Mouse (Mus musculus) stomach, embryonic 14.5 days (tissue): ENCODE measurements around the gene AC109138.7. TPM values are rescaled to one million over a fixed set of nuclear protein-coding genes. Genes with fewer than 3 reads are reported as not detected.
"Not testable (repeated sequence)": the region's sequence is repeated elsewhere in the genome, so short reads cannot be mapped to it uniquely, and the experiment has no call there.

Experiments used
- ATAC-seq: fragments of 200-750 bp; cut with Nextera tagmentation; 2 replicates; pipeline ENCODE4 v1.8.0; 2017; ENCODE audit warnings: low read depth, moderate TSS enrichment; ENCODE audit not compliant: insufficient number of reproducible peaks, insufficient read depth, low FRiP score
- H3K27ac ChIP-seq: fragments of 300-500 bp; sonication (generic); 2 replicates; pipeline ENCODE4 v1.5.1; 2014; ENCODE audit warnings: mild to moderate bottlenecking, low read length, moderate library complexity, mixed read lengths
- H3K27me3 ChIP-seq: fragments of 300-500 bp; sonication (generic); 2 replicates; pipeline ENCODE4 v1.6.1; 2014; ENCODE audit warnings: low read length, control low read depth, mixed read lengths; ENCODE audit not compliant: control insufficient read depth, insufficient read depth
- H3K36me3 ChIP-seq: fragments of 300-500 bp; sonication (generic); 2 replicates; pipeline ENCODE4 v1.6.1; 2014; ENCODE audit warnings: mild to moderate bottlenecking, control low read depth, low read length, moderate library complexity, mixed read lengths; ENCODE audit not compliant: control insufficient read depth, insufficient read depth
- H3K4me1 ChIP-seq: fragments of 300-500 bp; sonication (generic); 2 replicates; pipeline ENCODE4 v1.6.1; 2014; ENCODE audit warnings: low read length, control low read depth, mixed read lengths; ENCODE audit not compliant: control insufficient read depth, insufficient read depth
- H3K4me2 ChIP-seq: fragments of 300-500 bp; sonication (generic); replicated peaks from 2 replicates; pipeline ENCODE4 v1.6.1; 2014; ENCODE audit warnings: low read depth, low read length, control low read depth
- H3K4me3 ChIP-seq: fragments of 300-500 bp; sonication (generic); 2 replicates; pipeline ENCODE4 v1.5.1; 2014; ENCODE audit warnings: low read depth, low read length, control low read depth
- H3K9ac ChIP-seq: fragments of 300-500 bp; sonication (generic); replicated peaks from 2 replicates; pipeline ENCODE4 v1.6.1; 2014; ENCODE audit warnings: low read depth, mild to moderate bottlenecking, control low read depth, low read length, moderate library complexity, mixed read lengths
- H3K9me3 ChIP-seq: fragments of 300-500 bp; sonication (generic); 2 replicates; pipeline ENCODE4 v1.6.1; 2016; ENCODE audit warnings: low read depth, low read length, control low read depth; ENCODE audit not compliant: control insufficient read depth
- WGBS: fragments of 180-500 bp; shearing (Covaris S2); extraction: QIAGEN DNeasy Blood & Tissue Kit; methylation state at CpG from one replicate; pipeline ENCODE4 v1.1.7; 2014; 5-methylcytosine and 5-hydroxymethylcytosine counted together
- polyA plus RNA-seq: library from polyadenylated mRNA; unstranded; fragments of >200 nt; fragmentation: Nextera tagmentation; extraction: Ambion mirVana; gene quantifications from 2 replicates; pipeline ENCODE4 v1.2.1, GENCODE M21; 2014

The AC109138.7 gene
- polyA plus RNA-seq, 1 experiment from 2014 or later: not detected

DNA sequence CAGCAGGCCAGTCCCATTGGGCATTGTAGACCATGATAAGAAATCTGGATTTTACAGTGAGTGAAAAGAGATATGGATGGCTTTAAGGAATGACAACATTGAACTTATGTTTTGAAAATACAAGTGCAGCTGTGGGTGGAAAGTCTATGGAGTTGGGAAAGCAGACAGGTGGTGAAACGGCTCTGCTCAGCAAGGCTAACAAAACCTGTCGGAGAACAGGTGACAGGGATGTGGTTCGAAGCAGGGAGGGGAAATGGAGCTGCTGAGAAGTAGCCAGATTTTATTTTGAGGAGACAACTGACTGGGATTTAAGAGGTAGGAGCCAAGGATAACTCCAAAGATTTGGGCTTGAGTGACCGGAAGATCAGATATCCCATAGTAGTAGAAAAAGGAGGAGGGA lies 20.4 kb downstream of the AC109138.7 start:
- Histone ChIP-seq H3K9ac (no peak overlapping the region), H3K9me3 (no peaks in the 10 kb centered on the region), H3K4me2 (no peak overlapping the region), H3K27ac (no peak overlapping the region), H3K27me3 (no peaks in the 10 kb centered on the region), H3K4me3 (no peak overlapping the region), H3K36me3 (no peaks in the 10 kb centered on the region), H3K4me1 (peaks cover 21% of the 10 kb centered on the region; the same call in 1 of the 2 replicates)
- no peak for ATAC-seq
- WGBS: 75% methylated on average over 4 of the region's 4 CpGs

GRCm38 (mm10) chr19:4240247-4240668 lies 26.1 kb downstream of the AC109138.7 start:
- no peak for ATAC-seq
- WGBS: 51% methylated on average over 8 of the region's 8 CpGs
- no peak overlapping the region for H3K27ac ChIP-seq
- H3K27me3 ChIP-seq: no peaks in the 10 kb centered on the region
- H3K4me3 ChIP-seq: no peak overlapping the region
- no peaks in the 10 kb centered on the region for H3K36me3 ChIP-seq
- H3K9ac ChIP-seq: no peak overlapping the region
- no peak overlapping the region for H3K4me2 ChIP-seq
- H3K9me3 ChIP-seq: no peaks in the 10 kb centered on the region
- no peaks in the 10 kb centered on the region for H3K4me1 ChIP-seq

DNA sequence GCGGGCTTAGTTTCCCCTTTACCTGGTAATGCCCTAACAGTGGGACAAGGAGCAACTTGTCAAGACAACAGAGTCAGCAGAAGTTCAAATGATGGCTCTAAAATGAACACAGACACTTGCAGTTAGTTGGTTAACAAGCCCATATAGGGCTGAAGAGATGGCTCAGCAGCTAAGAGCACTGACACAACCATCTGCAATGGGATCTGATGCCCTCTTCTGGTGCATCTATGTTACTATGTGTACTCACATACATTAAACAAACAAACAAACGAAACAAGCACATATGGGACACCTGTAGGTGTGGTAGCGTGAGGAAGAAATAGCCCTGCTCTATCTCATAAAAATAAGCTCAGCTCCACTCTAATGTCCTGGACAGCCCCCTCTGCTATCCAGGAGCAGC lies 28.3 kb downstream of the AC109138.7 start:
- Histone ChIP-seq H3K4me3 (no peak overlapping the region), H3K27me3 (no peaks in the 10 kb centered on the region), H3K4me2 (no peak overlapping the region), H3K27ac (no peak overlapping the region), H3K4me1 (no peaks in the 10 kb centered on the region), H3K36me3 (no peaks in the 10 kb centered on the region), H3K9me3 (no peaks in the 10 kb centered on the region), H3K9ac (no peak overlapping the region)
- ATAC-seq: no peak
- WGBS: 59% methylated on average over 3 of the region's 3 CpGs

- no peak overlapping the region for H3K27ac ChIP-seq
- no peaks in the 10 kb centered on the region for H3K4me1 ChIP-seq
- ATAC-seq: no peak
Observed at GRCm38 (mm10) chr19:4244775-4245174, 30.6 kb downstream of the AC109138.7 start.

DNA sequence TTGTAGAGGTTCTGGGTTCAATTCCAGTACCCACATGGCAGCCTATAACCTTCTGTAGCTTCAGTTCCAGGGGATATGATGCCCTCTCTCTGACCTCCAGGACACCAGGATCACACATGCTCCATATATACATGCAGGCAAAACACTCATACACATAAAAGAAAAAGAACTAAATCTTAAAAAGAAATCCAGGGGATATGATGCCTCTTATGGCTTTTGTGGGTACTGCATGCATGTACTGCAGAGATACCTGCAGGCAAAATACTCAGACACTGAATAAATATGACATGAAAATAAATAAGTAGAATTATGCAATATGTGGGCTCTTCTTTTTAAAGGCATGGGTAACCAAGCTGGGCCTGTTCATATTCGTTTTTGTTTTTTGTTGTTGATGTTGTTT lies 32.9 kb downstream of the AC109138.7 start:
- H3K27ac ChIP-seq: no peak overlapping the region
- no peaks in the 10 kb centered on the region for H3K27me3 ChIP-seq
- no peak overlapping the region for H3K4me3 ChIP-seq
- H3K9ac ChIP-seq: no peak overlapping the region
- H3K36me3 ChIP-seq: no peaks in the 10 kb centered on the region
- no peaks in the 10 kb centered on the region for H3K9me3 ChIP-seq
- H3K4me2 ChIP-seq: no peak overlapping the region
- ATAC-seq: no peak
- no peaks in the 10 kb centered on the region for H3K4me1 ChIP-seq
- WGBS: 60% methylated on average over 1 of the region's 1 CpGs

More at GRCm38 (mm10) chr19:4244775-4245174, 30.6 kb downstream of the AC109138.7 start:
- Histone ChIP-seq H3K4me3 (no peak overlapping the region), H3K27me3 (no peaks in the 10 kb centered on the region), H3K36me3 (no peaks in the 10 kb centered on the region), H3K9ac (no peak overlapping the region), H3K9me3 (no peaks in the 10 kb centered on the region), H3K4me2 (no peak overlapping the region)
- WGBS: 81% methylated on average over 6 of the region's 6 CpGs

- not testable (repeated sequence) for H3K4me2 ChIP-seq, H3K4me1 ChIP-seq, H3K36me3 ChIP-seq, H3K9ac ChIP-seq, H3K4me3 ChIP-seq, H3K27ac ChIP-seq, H3K27me3 ChIP-seq, ATAC-seq, H3K9me3 ChIP-seq
- WGBS: 33% methylated on average over 1 of the region's 1 CpGs
Observed at GRCm38 (mm10) chr19:4248683-4249082, 34.5 kb downstream of the AC109138.7 start.

DNA sequence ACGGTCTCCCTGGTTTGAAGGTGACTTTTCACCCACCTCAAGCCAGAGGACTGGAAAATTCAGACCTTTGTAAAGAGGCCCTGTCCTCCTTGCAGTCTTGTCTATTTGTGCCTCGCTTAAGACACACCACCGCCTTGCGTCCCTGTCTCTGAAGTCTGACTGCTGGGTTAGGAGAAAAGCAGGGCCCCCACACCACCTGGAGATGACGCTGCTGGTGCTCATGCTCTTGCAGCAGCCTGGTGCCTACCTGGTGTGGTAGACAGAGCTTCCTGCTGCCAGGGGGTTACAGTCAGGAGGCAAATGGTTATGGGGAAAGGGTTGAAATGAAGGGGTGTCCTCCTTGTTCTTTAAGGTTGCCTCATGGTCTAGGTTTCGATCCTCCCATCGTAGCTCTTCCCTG lies 40.1 kb downstream of the AC109138.7 start:
- H3K27ac ChIP-seq: no peak overlapping the region
- H3K27me3 ChIP-seq: no peaks in the 10 kb centered on the region
- no peaks in the 10 kb centered on the region for H3K36me3 ChIP-seq
- ATAC-seq: no peak
- no peaks in the 10 kb centered on the region for H3K4me1 ChIP-seq
- no peak overlapping the region for H3K9ac ChIP-seq
- no peaks in the 10 kb centered on the region for H3K9me3 ChIP-seq
- WGBS: 89% methylated on average over 7 of the region's 7 CpGs
- H3K4me3 ChIP-seq: no peak overlapping the region
- no peak overlapping the region for H3K4me2 ChIP-seq

DNA sequence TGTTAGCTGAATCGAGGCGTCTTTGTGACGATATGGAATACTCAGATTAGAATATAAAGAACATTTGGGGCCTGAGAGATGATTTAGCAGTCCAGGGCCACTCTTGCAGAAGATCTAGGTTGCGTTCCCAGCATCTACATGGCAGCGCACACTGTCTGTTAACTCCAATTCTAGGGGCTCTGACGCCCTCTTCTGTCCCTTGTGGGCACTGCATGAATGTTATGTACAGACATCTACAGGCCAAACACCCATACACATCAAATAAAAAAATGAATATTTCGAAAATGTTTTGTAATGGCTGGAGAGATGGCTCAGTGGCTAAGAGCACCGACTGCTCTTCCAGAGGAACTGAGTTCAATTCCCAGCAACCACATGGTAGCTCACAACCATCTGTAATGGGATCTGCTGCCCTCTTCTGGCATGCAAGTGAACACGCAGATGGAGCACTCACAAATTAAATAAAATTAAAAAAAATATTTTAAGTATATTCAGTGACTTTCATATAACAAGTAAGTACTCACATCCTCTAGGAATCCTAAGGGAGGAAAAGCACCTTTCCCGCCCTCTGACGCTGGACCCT lies 41.5 kb downstream of the AC109138.7 start:
- no peak for ATAC-seq
- 74% methylated on average over 11 of the region's 11 CpGs for WGBS
- no peaks in the 10 kb centered on the region for H3K27me3 ChIP-seq
- H3K4me3 ChIP-seq: no peak overlapping the region
- no peak overlapping the region for H3K9ac ChIP-seq
- H3K27ac ChIP-seq: no peak overlapping the region
- no peaks in the 10 kb centered on the region for H3K4me1 ChIP-seq
- H3K36me3 ChIP-seq: no peaks in the 10 kb centered on the region
- H3K4me2 ChIP-seq: no peak overlapping the region
- H3K9me3 ChIP-seq: no peaks in the 10 kb centered on the region
